Mouse (Mus musculus) lung, postnatal 36 days (tissue): ENCODE data around the gene Fpr3.
A peak's percentile ranks its signal among the peaks of the same experiment; 100 is the strongest.
"Not testable (repeated sequence)": the region's sequence is repeated elsewhere in the genome, so short reads cannot be mapped to it uniquely, and the experiment has no call there.

ENCODE experiments used
- DNase-seq: peaks from one replicate; pipeline ENCODE4 v3.0.0; 2022; ENCODE audit warnings: mixed read lengths

The Fpr3 gene

DNA sequence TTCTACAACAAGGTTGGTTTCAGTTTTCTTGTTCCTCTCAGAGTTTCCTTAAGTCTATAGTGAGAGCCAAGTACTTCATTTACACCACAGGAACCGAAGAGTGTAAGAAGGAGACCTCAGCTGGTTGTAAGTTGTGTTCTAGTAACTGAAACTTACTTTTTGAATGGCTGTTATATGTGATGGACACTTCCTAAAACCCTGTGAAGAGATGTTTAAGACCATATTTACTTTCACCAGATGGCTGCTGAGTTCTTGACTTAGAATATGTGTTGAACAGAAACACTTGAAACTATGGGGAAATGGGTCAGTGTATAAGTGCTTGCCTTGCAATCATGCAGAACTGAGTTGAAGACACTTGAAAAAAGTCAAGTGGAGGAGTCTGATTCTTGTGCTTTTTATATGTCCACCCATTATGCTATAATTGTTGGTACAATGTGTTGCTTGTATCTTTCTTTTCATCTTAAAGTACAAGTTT, at the start of gene Fpr3, which contains the start of gene Fpr2:
TSS of gene Fpr3 (plus strand) at position 79 of the 475 bp plus-strand sequence.
TSS of gene Fpr2 (plus strand) at position 51 of the 475 bp plus-strand sequence.
- no peak for DNase-seq

DNA sequence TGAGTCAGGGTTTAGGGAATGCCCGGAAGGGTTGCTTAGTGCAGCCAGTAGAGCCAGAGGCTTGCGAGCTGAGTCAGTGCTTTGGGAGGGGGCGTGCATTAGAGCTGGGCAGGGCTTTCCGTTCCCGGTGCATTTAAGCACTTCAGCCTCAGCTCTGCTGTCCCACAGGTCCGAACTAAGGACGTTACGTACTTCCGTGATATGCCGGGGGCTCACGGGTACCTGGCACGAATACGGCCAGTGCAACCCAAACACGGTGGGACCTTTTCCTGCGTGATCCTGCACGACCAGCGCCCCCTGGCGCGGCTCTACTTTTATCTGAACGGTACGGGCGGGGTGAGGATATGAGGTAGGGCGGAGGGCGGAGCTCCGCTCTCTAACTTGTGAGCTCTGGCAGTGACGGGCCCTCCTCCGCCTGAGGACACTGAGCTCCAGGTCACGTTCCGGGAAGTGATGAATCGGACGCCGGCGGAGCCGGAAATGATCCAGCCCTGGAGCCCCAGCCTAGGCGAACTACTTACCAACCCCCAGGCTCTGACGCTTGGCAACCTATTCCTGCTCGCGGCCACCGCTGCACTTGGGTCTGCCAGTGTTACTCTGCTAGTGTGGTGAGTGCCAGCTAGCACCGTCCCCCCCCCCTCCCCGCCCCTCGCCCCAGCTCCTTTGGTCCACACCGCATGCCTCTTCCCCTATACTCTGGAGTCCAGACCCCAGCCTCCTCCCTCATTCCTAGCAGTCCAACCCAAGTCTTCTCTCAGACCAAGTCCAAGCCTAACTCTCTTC, 49.5 kb upstream of the Fpr3 start:
- DNase-seq = peak; percentile 100

DNA sequence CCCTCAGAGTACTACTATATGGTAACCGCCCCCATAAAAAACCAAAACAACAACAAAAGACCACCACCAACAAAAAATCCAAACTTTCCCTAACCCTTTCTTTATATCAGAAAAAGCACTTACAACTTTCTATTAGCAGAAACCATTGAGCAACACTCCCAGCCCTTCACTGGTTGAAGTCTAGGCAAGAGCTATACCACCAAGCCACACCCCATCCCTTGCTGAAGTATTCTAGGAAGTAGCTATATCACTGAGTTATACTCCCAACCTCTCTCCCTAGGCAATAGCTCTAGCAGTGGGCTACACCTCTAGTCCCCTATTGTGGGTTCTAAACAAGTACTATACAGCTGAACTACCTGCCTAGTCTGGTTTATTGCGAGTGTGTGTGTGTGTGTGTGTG, 48.4 kb upstream of the Fpr3 start:
- DNase-seq = no peak

DNA sequence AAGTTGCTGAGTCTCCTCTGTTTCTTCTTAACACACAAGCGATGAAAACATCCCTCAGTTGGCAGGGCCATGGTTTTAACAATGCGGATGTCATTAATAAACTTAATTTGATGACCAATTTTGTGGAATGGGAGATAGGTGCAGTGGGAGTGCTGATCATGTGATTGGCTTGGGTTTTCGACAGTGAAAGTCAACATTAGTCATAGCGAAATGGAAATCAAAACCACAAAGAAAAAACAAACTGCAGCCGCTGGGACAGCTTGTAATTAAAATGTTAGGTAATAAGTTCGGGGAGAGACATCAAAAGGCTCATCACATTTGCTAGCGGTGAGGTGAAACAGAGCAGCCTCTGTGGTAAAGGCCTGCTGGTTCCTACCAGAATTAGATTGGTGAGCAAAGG, 46.9 kb upstream of the Fpr3 start:
- no peak for DNase-seq

DNA sequence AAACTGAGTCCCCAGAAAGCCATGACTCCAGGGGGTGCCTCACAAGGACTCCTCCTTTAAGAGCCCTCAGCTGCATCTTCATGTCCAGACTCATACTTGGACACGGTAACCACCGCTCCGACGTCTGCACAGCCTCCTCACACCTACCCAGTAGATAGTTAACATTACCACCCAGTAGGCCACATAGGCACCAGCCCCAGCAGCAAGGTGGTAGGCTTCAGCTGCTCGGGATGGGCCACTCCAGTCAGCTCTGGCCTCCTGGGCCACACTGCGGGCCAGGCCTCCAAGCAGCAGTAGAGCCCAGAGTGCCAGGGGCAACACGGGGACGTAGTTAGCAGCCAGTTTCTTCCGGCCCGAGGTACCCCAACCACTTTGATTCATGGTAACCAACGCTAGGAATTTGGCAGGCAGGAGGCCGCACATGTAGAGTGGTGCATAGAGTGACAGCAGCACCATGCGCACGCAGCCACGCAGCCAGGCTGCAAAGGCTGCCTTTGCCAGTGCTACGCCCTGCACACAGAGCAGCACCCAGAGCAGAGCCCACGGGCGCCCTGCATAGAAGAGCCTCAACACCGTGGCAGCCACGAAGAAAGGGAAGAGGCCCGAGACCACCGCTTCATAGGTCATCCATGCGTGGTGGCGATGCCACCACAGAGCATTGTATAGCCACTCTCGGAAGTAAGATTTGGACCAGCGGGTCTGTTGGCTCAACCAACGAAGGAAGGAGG, 44.0 kb upstream of the Fpr3 start:
- no peak for DNase-seq

DNA sequence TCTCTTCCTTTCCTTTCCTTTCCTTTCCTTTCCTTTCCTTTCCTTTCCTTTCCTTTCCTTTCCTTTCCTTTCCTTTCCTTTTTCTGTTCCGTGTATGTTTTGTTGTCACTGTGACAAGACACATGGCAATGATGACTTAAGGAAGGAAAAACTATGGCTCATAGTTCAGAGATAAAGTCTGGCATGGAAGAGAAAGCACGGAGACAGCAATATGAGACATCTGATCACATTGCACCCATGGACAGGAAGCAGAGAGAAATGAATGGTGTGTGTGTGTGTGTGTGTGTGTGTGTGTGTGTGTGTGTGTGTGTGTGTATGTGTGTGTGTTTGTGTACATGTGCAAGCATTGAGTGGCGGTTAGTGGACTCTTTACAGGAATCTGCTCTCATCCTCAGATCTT, 43.0 kb upstream of the Fpr3 start:
- DNase-seq = not testable (repeated sequence)

DNA sequence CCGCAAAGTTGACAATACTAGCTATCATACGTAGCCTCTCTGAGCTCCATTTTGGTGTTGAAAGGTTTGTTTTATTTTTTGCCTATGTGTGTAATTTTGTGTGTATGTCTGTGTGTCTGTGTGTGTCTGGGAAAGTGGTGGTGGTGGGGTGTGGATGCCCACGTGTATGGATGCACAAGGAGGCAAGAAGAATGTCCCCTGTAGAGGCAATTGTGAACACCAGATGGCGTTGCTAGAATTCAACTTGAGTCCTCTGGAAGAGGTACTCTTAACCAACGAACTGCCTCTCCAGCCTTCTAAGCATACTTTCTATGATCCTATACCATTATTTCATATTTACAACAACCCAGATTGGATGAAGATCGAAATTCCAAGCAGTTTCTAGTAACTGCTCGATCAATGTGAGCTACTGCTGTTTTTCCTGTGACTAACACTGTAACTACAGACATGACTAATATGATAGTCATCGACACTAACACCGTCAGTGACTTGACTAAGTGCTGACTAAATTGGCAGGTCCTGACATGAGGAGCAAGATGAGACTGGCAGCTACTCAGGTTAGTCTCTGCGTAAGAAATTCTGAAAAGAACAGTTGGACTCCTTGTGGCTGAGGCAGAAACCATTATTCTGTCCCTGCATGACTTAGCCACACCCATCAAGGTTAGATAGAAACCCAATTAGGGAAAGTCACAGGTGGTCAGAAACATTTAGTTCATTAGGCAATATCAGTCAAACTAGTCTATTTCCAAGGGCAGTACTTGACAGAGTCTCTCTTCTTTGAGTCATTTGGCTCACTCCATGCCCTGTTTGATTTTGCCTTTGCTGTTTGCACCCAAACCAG, 42.2 kb upstream of the Fpr3 start:
- DNase-seq = peak; percentile 66

DNA sequence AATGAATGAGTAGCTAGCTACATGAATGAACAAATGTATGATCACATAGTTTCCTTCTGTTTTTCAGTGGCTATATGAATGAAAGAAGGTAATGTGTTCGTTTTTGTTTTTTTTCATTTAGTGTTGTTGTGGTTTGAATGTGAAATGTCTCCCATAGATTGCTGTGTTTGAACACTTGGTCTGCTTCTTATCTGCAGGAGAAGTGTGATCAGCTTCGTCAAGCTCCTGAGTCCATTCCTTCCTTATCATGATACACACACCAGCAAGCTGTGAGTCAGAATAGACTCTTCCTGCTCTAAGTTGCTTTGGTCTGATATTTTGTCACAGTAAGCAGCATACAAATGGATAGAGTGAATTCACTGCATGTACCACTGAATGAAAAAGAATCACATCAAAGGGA, 38.7 kb upstream of the Fpr3 start:
- no peak for DNase-seq

DNA sequence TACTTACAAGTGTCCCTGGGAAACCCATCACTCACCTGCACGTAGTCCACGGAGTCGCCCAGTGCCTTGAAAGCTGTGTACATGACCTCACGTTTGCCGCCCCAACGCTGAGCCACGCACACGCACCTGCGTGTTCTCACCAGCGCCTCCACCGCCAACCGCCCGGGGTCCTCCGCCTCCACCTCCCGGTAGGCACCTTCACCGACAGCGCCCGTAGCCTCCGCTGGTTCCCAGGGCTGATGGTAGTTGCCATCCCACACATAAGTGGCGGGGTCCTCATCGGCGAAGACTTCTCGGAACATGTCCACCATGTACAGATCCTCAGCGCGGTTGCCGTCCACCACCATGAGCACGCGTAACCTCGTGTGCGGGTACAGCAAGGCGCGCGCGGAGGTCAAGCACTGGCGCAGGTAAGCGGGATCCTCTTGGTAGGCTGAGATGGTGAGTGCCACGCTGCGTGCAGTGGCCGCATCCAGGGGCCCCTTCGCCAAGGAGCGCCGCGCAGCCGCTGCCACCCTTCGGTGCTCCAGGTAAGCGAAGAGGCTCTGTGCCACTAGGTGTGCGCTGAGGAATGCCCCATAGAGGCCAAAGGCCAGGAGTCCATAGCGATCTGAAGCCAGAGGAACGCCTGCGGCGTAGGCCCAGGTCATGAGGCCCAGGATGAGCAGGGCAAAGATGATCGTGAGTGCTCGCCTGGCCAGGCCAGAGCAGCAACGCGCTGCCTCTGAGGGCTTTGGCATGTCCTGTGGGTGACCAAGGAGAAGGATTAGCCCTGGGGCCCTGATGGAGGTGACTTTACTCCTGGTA, 37.5 kb upstream of the Fpr3 start:
- no peak for DNase-seq

DNA sequence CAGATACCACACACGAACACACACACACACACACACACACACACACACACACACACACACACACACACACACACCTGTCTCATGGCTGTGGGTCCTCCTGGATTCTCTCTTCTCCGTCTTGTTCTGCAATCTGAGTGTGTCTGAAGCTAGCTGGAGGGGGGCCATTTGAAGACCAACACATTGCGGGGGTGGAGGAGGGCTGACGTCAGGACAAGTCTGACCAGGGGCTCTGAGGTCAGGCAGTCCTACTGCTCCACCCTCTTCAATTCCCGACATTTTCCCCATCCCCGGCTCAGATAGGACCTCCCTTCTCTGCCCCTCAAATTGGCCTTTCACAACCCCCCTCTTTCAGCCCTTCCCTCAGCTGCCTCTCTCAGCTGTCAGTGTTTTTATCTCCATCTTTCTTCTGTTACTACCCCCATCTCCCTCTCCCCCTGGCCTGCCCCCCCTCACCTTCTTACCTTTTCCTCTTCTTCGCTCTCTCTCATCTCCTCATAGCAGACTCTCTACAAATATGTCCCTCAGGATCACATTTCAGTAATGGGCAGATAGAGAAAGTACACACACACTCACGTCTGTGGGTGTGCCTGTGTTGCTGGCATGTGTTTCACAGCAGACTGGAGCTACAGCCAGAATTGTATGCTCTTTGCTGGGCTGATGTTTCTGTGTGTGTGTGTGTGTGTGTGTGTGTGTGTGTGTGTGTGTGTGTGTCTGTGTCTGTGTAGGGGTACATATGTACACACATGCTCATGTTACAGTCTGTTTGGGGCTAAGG, 32.4 kb upstream of the Fpr3 start, which contains the start of gene Has1:
TSS of gene Has1 (minus strand) at position 142 of the 775 bp plus-strand sequence.
- DNase-seq = no peak

DNA sequence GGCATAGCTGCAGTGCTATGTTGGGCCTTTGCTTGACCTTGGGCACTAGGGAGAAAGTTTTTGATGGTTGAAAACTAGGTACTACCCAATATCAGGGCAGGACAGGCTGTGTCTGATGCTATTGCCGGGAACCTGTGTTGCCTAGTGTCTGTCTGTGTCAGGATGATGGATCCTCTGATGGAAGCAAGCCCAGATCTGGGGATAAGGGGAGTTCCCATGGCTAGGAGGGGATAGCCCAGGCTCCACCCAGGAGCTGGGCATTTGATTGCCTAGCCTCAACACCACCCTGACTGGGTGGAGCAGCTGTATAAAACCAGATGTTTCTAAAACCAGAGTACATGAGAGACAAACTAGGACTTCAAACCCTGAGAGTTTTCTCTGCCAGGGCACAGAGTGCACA, 31.0 kb upstream of the Fpr3 start:
- peak; percentile 17 for DNase-seq

DNA sequence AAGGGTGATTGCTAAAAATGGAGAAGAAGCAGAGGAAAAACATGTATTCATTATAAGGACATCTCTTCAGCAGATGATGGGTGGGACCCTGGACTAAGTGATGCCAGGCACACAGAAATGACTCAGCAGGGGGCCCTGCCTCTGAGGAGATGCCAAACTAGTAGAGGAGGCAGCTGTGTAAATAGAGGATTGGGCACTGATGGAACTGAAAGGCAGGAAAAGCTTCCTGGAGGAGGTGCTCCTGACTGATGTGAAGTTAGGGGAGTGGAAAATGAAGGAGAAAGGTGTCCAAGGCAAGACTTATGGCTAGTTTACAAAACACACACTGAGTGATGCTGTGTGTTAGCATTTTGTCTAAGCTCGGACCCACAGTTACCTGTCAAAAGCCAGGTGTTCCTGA, 30.2 kb upstream of the Fpr3 start:
- no peak for DNase-seq

DNA sequence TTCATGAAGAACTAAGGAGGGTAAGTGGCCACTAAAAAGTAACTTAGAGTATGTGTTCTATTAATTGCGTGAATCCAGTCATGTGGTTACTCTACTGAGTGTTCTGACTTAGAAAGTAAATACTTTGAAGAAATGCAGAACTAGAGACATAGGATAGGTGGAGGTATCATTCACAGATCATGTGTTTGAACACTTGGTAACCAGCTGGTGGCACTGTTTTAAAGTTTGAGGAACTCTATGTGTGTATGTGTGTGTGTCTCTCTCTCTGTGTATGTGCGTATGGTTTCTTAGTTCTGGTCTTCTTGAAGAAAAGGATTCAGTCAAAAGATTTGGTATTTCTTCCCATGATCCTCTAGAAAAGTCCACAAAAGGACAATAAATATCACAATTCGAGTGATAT, 27.5 kb upstream of the Fpr3 start:
- DNase-seq = no peak

DNA sequence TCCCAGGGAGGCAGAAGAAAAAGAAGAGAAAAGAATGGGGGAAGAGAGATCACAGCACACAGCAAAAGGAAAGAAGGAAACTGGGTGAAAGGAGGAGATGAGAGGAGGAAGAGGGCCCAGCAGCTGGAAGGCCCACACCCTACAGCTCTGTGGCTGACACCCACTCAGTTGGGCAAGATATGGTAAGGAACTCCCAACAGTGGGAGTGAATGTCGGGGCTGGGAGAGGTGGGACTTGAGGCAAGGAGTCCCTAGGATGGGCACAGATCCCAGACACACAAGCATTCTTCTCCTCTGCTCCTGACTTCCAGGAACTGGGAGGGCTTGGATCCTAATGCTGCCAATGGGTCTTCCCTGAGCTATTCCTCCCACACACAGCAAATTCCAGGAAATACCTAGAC, 25.3 kb upstream of the Fpr3 start:
- peak; percentile 52 for DNase-seq

DNA sequence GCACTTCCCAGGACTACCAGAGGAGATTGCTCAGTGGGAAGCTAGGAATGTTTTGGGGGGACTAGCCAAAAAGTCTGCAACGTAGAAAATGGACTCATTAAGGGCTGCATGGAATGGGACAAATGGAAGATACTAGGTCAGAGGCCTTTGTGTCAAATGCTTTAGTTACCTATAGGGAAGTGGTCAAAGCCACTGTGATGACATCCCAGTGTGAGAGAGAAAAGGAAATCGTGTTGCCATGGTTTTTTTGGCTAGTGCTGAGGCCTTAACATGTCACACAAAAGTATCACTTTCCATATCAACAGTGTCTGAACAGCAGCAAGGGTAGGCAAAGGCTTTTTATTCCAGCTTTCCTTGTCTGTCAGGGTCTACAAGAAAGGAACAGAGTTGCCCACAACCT, 22.5 kb upstream of the Fpr3 start:
- peak; percentile 63 for DNase-seq

DNA sequence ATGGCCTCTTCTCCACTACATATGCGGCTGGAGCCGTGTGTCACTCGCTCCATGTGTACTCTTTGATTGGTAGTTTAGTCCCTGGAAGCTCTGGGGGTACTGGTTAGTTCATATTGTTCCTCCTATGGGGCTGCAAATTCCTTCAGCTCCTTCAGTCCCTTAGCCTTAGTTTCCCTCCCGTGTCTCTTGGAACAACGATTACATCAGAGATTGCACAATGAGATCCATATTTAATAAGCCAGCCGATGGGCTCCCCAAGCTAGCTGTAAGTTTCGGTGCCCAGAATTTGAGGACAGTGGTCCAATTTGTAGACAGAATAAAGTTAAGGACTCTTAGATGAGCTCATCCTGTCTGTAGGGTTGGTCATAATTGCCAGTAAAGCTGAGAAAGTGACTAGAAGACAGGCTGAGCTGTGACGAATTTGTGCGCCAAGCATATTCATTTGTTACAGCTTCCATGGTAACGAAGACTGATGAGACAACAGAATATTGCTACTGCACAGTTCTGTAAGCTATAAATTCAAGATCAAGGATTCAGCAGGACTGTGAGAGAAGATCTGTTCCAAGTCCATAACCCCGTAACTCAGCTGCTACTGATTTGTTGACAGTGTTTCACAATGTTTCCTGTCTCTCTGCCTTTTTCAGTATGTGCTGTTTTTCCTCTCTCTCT, 20.7 kb upstream of the Fpr3 start:
- DNase-seq = peak; percentile 38

DNA sequence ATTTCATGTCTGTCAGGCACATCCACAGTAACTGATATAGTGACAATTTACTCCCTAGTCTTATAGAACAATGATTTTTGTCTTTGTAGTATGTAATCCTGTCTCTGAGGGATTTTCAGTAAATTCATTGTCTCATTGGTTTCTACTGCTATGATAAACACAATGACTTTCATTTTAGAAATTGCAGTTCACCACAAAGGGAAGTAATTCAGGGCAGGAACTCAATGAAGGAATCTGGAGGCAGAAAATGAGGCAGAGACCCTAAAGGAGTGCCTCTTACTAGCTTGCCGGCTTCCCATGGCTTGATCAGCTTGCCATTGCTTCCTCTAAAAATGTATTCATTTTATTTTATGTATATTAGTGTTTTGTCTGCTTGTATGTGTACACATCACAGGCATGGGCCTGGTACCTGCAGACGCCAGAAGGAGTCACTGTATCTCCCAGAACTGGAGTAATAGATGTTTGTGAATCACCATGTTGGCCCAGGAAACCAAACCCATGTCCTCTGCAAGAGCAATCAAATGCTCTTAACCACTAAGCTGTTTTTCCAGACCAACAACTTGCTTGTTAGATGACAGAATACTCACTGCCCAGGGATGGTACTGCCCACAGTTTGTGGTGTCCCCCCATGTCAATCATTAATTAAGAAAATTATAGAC, 16.6 kb upstream of the Fpr3 start:
- no peak for DNase-seq

DNA sequence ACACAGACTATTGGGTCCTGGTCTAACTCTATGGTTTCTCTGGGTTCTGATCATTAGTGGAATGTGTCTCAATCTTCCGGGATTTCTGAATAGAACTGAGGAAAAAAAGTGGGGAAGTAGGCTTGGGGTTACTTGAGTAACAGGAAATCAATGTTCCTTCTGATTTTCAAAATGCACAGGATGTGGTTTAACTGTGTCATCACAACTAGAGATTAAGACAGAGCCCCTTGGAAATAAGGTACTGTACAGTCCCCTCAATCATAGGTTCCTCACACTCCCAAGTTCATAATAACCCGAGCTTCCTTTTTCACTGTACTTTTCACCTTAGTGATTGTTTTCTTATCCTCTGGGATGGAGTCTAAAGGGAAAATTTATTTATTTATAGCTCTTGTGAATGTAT, 16.0 kb upstream of the Fpr3 start:
- DNase-seq = peak; percentile 24

DNA sequence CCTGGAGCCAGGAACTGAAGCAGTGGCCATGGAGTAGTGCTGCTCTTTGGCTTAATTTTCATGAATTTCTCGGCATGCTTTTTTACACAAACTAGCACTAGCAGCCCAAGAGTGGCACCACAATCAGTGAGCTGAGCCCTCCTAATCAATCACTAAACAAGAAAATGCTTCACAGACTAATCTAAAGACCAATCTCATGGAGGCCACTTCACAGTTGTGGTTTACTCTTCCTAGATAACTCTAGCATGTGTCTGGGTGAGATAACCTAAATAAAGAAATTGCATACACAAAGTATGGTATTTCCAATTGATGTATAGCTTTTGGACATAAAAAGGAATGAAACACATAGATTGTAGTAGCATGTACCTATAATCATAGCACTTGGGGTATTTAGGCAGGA, 8.3 kb upstream of the Fpr3 start:
- no peak for DNase-seq

DNA sequence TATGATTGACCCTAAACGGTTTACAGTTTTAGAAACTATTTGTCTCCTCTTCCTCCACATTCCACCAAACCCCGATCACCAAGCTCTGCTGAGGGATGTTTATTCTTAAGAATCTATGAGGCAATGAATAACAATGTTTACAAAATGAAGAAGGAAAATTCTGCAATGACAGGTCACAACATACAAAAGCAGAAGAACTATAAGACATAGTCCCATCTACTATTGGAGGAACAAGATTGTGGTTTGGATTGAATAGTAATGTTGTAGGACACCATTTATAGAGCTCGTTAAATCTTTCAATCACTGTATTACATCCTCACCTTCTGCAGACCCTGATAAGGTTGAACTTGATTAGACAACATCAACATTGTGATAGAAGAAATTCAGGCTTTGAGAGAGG, 5.0 kb upstream of the Fpr3 start:
- DNase-seq = no peak
